Mouse (Mus musculus): ENCODE data around the gene Syt14. TPM values are rescaled to one million over a fixed set of nuclear protein-coding genes. Genes with fewer than 3 reads are reported as not detected.

Gene Syt14
- total and polyA plus RNA-seq, 3 experiments = 1.8 to 2.4 TPM; not detected in 1

- Histone ChIP-seq H3K4me3 (ENCODE audit: control insufficient read depth in 1 of 2, insufficient read depth in 1 of 2, low read depth in 2 of 2, low read length in 2 of 2) (no peak overlapping the region), H3K36me3 (ENCODE audit: control insufficient read depth in 1 of 2, insufficient read depth in 2 of 2, low read length in 2 of 2) (peaks cover 0 to 2% of the 10 kb centered on the region in 2 experiments; a peak in 2 of 4 replicates)
- no peak for DNase-seq (ENCODE audit: low read depth, low spot score)
These were observed 134.7 kb downstream of the Syt14 start for GRCm38 (mm10) chr1:192900913-192901312.

GRCm38 (mm10) chr1:192898742-192899141, 136.8 kb downstream of the Syt14 start:
- Histone ChIP-seq H3K27ac (ENCODE audit: control insufficient read depth, low read depth, low read length) (no peak overlapping the region), H3K79me2 (ENCODE audit: control insufficient read depth, insufficient read depth, low read length, poor library complexity) (no peaks in the 10 kb centered on the region), H3K4me3 (ENCODE audit: control insufficient read depth in 1 of 2, insufficient read depth in 1 of 2, low read depth in 2 of 2, low read length in 2 of 2) (no peak overlapping the region), H3K27me3 (ENCODE audit: control insufficient read depth in 1 of 2, insufficient read depth in 2 of 2, low read length in 2 of 2) (no peaks in the 10 kb centered on the region), H3K9ac (ENCODE audit: control insufficient read depth, low read depth, low read length, poor library complexity, severe bottlenecking) (no peak overlapping the region), H3K36me3 (ENCODE audit: control insufficient read depth in 1 of 2, insufficient read depth in 2 of 2, low read length in 2 of 2) (peaks cover 0 to 2% of the 10 kb centered on the region in 2 experiments; a peak in 2 of 4 replicates), H3K9me3 (replicated peaks; ENCODE audit: insufficient read depth, low read length) (no peaks in the 10 kb centered on the region), H3K4me1 (ENCODE audit: control insufficient read depth in 1 of 2, insufficient read depth in 2 of 2, low read length in 2 of 2) (peaks cover 4 to 5% of the 10 kb centered on the region in 2 experiments; a peak in 2 of 4 replicates)
- TF ChIP-seq EP300 (IDR thresholded peaks at IDR 0.05; ENCODE audit: low read depth in 1 of 2, low read length in 2 of 2) (no peak), E2F4 (IDR thresholded peaks at IDR 0.05; ENCODE audit: borderline replicate concordance, low read depth, low read length) (no peak), CTCF (IDR thresholded peaks at IDR 0.05 in 2 of 3, conservative IDR thresholded peaks at IDR 0.05 in 1 of 3; ENCODE audit: control insufficient read depth in 1 of 3, insufficient read depth in 1 of 3, low read depth in 2 of 3, low read length in 3 of 3, poor library complexity in 1 of 3, severe bottlenecking in 1 of 3) (no peak), SMC3 (IDR thresholded peaks at IDR 0.05; ENCODE audit: low read depth, low read length) (no peak), UBTF (IDR thresholded peaks at IDR 0.05; ENCODE audit: borderline replicate concordance, insufficient read depth, low read depth, low read length) (no peak), KAT2A (conservative IDR thresholded peaks at IDR 0.05; ENCODE audit: low read depth, low read length) (no peak), MAZ (IDR thresholded peaks at IDR 0.05; ENCODE audit: low read depth, low read length) (no peak), TBP (IDR thresholded peaks at IDR 0.05; ENCODE audit: low read depth, low read length) (no peak)
- DNase-seq (ENCODE audit: low read depth, low spot score) = no peak

More at GRCm38 (mm10) chr1:192900913-192901312, 134.7 kb downstream of the Syt14 start:
- H3K4me1 ChIP-seq (ENCODE audit: control insufficient read depth in 1 of 2, insufficient read depth in 2 of 2, low read length in 2 of 2) = peaks cover 4 to 5% of the 10 kb centered on the region in 2 experiments; a peak in 2 of 4 replicates
- H3K9me3 ChIP-seq (replicated peaks; ENCODE audit: insufficient read depth, low read length) = no peaks in the 10 kb centered on the region
- no peak overlapping the region for H3K9ac ChIP-seq (ENCODE audit: control insufficient read depth, low read depth, low read length, poor library complexity, severe bottlenecking)
- H3K79me2 ChIP-seq (ENCODE audit: control insufficient read depth, insufficient read depth, low read length, poor library complexity) = no peaks in the 10 kb centered on the region
- no peak for TF ChIP-seq JUND (IDR thresholded peaks at IDR 0.05; ENCODE audit: low read depth, low read length)
- no peak for TF ChIP-seq MAZ (IDR thresholded peaks at IDR 0.05; ENCODE audit: low read depth, low read length)
- no peak for TF ChIP-seq ETS1 (IDR thresholded peaks at IDR 0.05; ENCODE audit: low read depth, low read length)
- no peak for TF ChIP-seq RCOR1 (IDR thresholded peaks at IDR 0.05; ENCODE audit: low read depth, low read length)
- TF ChIP-seq CHD2 (IDR thresholded peaks at IDR 0.05; ENCODE audit: low read length) = no peak
- no peak for TF ChIP-seq ZC3H11A (IDR thresholded peaks at IDR 0.05; ENCODE audit: low read depth, low read length)
- no peak for TF ChIP-seq TCF12 (IDR thresholded peaks at IDR 0.05; ENCODE audit: low read depth, low read length)
- TF ChIP-seq NELFE (IDR thresholded peaks at IDR 0.05; ENCODE audit: low read depth, low read length) = no peak
- H3K27ac ChIP-seq (ENCODE audit: control insufficient read depth, low read depth, low read length) = no peak overlapping the region
- H3K27me3 ChIP-seq (ENCODE audit: control insufficient read depth in 1 of 2, insufficient read depth in 2 of 2, low read length in 2 of 2) = no peaks in the 10 kb centered on the region

DNA sequence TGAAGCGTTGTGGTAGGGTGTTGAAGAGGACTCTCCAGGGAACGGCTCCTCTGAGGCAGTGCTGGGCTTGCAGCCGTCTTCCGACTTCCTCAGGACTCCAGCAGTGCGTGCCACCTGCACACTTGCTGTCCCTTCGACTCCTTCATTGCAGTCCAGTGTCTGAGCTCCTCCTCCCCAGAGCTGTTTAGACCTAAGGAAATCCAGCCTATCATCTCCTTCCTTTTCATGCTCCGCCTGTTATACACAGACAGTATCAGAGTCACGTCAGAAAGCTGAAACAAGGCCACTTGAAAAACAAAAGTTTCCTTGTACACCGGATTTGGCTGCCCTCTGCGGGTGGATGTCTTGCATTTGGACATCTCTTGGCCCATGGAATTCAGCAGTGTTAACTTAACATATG, 138.4 kb downstream of the Syt14 start:
- H3K4me3 ChIP-seq (ENCODE audit: control insufficient read depth in 1 of 2, insufficient read depth in 1 of 2, low read depth in 2 of 2, low read length in 2 of 2) = no peak overlapping the region
- H3K36me3 ChIP-seq (ENCODE audit: control insufficient read depth in 1 of 2, insufficient read depth in 2 of 2, low read length in 2 of 2) = peaks cover 0 to 6% of the 10 kb centered on the region in 2 experiments; a peak in 2 of 4 replicates
- H3K79me2 ChIP-seq (ENCODE audit: control insufficient read depth, insufficient read depth, low read length, poor library complexity) = no peaks in the 10 kb centered on the region
- TF ChIP-seq ELF1 (IDR thresholded peaks at IDR 0.05; ENCODE audit: low read depth, low read length) = no peak
- no peak for TF ChIP-seq CHD2 (IDR thresholded peaks at IDR 0.05; ENCODE audit: low read length)
- no peak for TF ChIP-seq JUND (IDR thresholded peaks at IDR 0.05; ENCODE audit: low read depth, low read length)
- no peak for TF ChIP-seq NRF1 (IDR thresholded peaks at IDR 0.05; ENCODE audit: insufficient read depth, low read depth, low read length, poor library complexity, severe bottlenecking)
- no peak for TF ChIP-seq POLR2AphosphoS5 (IDR thresholded peaks at IDR 0.05; ENCODE audit: borderline replicate concordance, low read depth, low read length)
- no peak for TF ChIP-seq SIN3A (IDR thresholded peaks at IDR 0.05; ENCODE audit: low read length)
- TF ChIP-seq ETS1 (IDR thresholded peaks at IDR 0.05; ENCODE audit: low read depth, low read length) = no peak
- TF ChIP-seq E2F4 (IDR thresholded peaks at IDR 0.05; ENCODE audit: borderline replicate concordance, low read depth, low read length) = no peak
- TF ChIP-seq BHLHE40 (IDR thresholded peaks at IDR 0.05; ENCODE audit: borderline replicate concordance, low read depth, low read length) = no peak
- TF ChIP-seq RCOR1 (IDR thresholded peaks at IDR 0.05; ENCODE audit: low read depth, low read length) = no peak
- no peak overlapping the region for H3K9ac ChIP-seq (ENCODE audit: control insufficient read depth, low read depth, low read length, poor library complexity, severe bottlenecking)
- no peaks in the 10 kb centered on the region for H3K27me3 ChIP-seq (ENCODE audit: control insufficient read depth in 1 of 2, insufficient read depth in 2 of 2, low read length in 2 of 2)
- H3K27ac ChIP-seq (ENCODE audit: control insufficient read depth, low read depth, low read length) = no peak overlapping the region
- H3K4me1 ChIP-seq (ENCODE audit: control insufficient read depth in 1 of 2, insufficient read depth in 2 of 2, low read length in 2 of 2) = peaks cover 4 to 5% of the 10 kb centered on the region in 2 experiments; a peak in 2 of 4 replicates
- no peaks in the 10 kb centered on the region for H3K9me3 ChIP-seq (replicated peaks; ENCODE audit: insufficient read depth, low read length)
- DNase-seq (ENCODE audit: low read depth, low spot score) = no peak
